Mouse (Mus musculus): ENCODE results near the gene Aanat. TPM values are rescaled to one million over a fixed set of nuclear protein-coding genes. Genes with fewer than 3 reads are reported as not detected.

Gene Aanat
- polyA plus RNA-seq, 1 experiment from 2014 or later: not detected

GRCm38 (mm10) chr11:116613234-116613633 lies 27.0 kb downstream of the Aanat start:
- Histone ChIP-seq H3K9ac (no peak overlapping the region), H3K36me3 (no peaks in the 10 kb centered on the region), H3K27ac (no peak overlapping the region), H3K4me1 (peaks cover 9% of the 10 kb centered on the region; the same call in 1 of the 2 replicates), H3K27me3 (no peaks in the 10 kb centered on the region), H3K4me2 (replicated peaks) (no peak overlapping the region), H3K9me3 (no peaks in the 10 kb centered on the region), H3K4me3 (no peak overlapping the region)
- 90% methylated on average over 6 of the region's 6 CpGs for WGBS
- no peak for ATAC-seq (ENCODE audit: insufficient number of reproducible peaks, insufficient read depth, low FRiP score, low TSS enrichment)

DNA sequence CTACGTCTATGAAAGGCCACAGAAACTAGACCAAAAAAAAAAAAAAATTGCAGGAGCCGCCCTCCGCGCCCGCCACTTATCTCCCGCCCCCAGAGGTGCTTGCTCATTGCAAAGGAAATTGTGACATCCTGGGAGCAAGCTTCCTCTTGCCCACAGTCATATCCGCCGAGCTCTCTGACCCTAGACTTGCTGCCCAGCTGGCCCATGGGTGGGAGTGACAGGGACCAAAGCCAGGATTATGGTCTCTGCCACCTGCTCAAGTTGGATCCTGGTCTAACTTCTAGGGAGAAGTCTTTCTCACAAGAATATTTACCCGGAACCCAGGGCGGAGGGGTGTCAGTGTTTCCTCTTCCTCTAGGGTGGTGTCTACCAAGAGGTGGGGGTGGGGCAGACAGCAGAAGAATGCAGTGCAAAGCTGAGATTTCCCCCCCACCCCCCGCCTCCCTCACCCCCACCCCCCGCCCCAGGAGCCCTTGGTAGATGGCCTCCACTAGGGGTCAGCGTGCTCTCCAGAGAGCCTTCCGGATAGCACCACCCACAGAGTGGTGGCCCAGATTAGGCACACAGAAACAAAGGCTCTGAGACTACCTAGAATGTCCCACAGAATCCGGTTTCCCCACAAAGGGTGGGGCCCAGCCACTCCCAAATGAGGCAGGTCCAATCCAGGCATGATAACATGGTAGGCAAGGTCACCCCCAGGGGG lies 29.7 kb downstream of the Aanat start:
- Histone ChIP-seq H3K36me3 (no peaks in the 10 kb centered on the region), H3K27me3 (no peaks in the 10 kb centered on the region), H3K9ac (no peak overlapping the region), H3K4me2 (replicated peaks) (no peak overlapping the region), H3K9me3 (no peaks in the 10 kb centered on the region), H3K4me1 (peaks cover 16% of the 10 kb centered on the region), H3K4me3 (no peak overlapping the region), H3K27ac (no peak overlapping the region)
- WGBS: 47% methylated on average over 15 of the region's 15 CpGs
- ATAC-seq (ENCODE audit: insufficient number of reproducible peaks, insufficient read depth, low FRiP score, low TSS enrichment): no peak

DNA sequence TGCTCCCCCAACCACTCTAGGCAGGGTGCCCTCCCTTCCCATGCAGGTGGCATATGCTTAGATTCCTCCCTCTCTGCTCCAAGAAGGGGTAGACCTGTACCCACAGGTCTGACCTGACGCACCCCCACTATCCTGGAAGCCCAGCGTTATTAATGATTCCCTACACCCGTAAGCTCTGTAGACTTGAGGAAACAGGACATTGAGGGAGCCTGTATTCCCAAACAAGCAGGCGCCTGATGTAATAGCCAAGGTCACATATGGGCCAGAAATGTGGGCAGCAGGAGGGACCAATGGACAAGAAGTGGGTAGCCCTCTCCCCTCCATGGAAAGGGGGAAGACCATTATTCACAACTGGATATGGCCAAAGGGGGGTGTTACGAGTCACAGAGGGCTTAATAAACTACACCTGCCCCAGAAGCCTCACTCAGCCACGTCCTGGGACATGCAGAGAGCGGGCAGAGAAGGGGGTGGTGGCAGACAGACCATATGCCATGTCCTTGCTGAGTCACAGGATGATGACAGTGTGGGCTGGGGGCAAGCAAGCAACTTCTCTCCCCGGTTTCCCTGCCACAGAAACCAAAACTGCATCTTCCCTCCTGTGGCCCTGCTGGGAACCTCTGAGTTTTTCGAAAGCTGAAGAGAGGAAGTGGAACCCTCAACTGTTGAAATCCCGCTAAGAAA lies 30.3 kb downstream of the Aanat start:
- Histone ChIP-seq H3K27ac (no peak overlapping the region), H3K9me3 (no peaks in the 10 kb centered on the region), H3K27me3 (no peaks in the 10 kb centered on the region), H3K4me3 (no peak overlapping the region), H3K4me2 (replicated peaks) (no peak overlapping the region), H3K4me1 (peaks cover 23% of the 10 kb centered on the region), H3K36me3 (no peaks in the 10 kb centered on the region), H3K9ac (no peak overlapping the region)
- WGBS: 68% methylated on average over 10 of the region's 10 CpGs
- ATAC-seq (ENCODE audit: insufficient number of reproducible peaks, insufficient read depth, low FRiP score, low TSS enrichment): no peak

DNA sequence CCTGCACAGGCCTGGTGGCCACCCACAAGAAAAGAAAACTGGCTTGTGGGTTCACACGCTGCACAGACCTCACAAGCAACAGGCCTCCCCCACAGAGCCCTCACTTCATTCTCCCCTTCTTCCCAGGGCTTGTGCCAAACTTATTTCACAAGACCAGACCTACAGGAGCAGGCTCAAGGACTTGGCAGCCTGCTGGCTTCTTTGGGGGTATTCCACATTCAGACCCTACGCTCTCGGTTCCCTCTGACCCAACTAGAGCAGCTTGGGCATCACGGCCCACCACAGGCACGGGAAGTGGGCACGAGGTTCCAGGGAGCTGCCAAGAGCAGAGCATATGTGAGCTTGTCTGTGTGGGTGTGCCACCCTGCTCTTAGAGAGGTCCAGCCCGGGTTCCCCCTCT lies 31.4 kb downstream of the Aanat start:
- Histone ChIP-seq H3K27me3 (peaks cover 4% of the 10 kb centered on the region), H3K4me1 (peaks cover 32% of the 10 kb centered on the region), H3K36me3 (no peaks in the 10 kb centered on the region), H3K4me3 (no peak overlapping the region), H3K27ac (no peak overlapping the region), H3K9me3 (no peaks in the 10 kb centered on the region), H3K4me2 (replicated peaks) (no peak overlapping the region), H3K9ac (no peak overlapping the region)
- WGBS: 90% methylated on average over 7 of the region's 7 CpGs
- ATAC-seq (ENCODE audit: insufficient number of reproducible peaks, insufficient read depth, low FRiP score, low TSS enrichment): no peak

DNA sequence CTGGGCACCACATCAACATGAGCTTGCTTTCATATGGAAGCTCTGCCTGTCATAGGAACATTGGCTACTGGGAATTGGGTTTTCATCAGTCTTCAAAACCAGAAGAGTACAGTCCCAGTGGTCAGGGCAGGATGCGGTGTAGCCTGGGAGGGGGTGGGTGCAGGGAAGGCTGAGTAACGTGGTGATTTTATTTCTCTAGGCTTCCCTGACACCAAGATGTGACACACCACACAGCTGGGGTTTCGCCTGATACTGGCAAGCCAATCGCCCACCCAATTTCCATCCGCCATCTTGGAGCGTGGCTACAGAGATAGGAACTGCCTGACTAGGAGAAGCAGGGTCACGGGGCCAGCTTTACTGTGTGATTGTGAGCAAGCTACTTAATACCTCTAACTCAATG lies 32.4 kb downstream of the Aanat start:
- H3K9ac ChIP-seq: no peak overlapping the region
- H3K4me1 ChIP-seq: peaks cover 33% of the 10 kb centered on the region
- no peak overlapping the region for H3K27ac ChIP-seq
- no peaks in the 10 kb centered on the region for H3K9me3 ChIP-seq
- H3K4me3 ChIP-seq: no peak overlapping the region
- ATAC-seq (ENCODE audit: insufficient number of reproducible peaks, insufficient read depth, low FRiP score, low TSS enrichment): no peak
- H3K4me2 ChIP-seq (replicated peaks): no peak overlapping the region
- WGBS: 91% methylated on average over 7 of the region's 7 CpGs
- peaks cover 14% of the 10 kb centered on the region for H3K27me3 ChIP-seq
- no peaks in the 10 kb centered on the region for H3K36me3 ChIP-seq

DNA sequence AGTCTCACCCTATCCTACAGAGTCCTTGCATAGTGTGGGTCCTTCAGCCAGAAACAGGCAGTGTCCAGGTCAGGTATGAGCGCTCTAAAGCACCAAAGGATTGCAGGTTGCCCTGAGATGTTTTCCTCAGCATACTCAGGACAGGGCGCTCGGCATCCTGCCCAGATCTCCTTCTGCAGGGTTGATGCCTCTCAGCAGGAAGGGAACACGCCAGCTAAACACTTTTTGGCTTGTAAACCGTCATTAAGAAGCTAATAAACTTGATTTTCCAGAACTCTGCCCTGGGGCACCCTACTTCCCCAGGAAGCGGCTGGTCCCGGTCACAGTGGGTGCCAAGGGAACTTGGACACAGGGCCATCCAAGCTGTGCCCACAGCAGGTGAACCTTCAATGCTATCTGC lies 32.9 kb downstream of the Aanat start:
- H3K4me2 ChIP-seq (replicated peaks): no peak overlapping the region
- 89% methylated on average over 7 of the region's 7 CpGs for WGBS

GRCm38 (mm10) chr11:116619561-116619960 lies 33.3 kb downstream of the Aanat start:
- peaks cover 20% of the 10 kb centered on the region for H3K27me3 ChIP-seq
- no peak overlapping the region for H3K27ac ChIP-seq
- ATAC-seq (ENCODE audit: insufficient number of reproducible peaks, insufficient read depth, low FRiP score, low TSS enrichment): no peak
- H3K4me3 ChIP-seq: no peak overlapping the region
- peaks cover 33% of the 10 kb centered on the region for H3K4me1 ChIP-seq
- H3K9ac ChIP-seq: no peak overlapping the region
- no peaks in the 10 kb centered on the region for H3K36me3 ChIP-seq
- no peak overlapping the region for H3K4me2 ChIP-seq (replicated peaks)
- 77% methylated on average over 8 of the region's 8 CpGs for WGBS
- H3K9me3 ChIP-seq: no peaks in the 10 kb centered on the region

More for the DNA sequence above, 32.9 kb downstream of the Aanat start:
- ATAC-seq (ENCODE audit: insufficient number of reproducible peaks, insufficient read depth, low FRiP score, low TSS enrichment): no peak
- Histone ChIP-seq H3K4me3 (no peak overlapping the region), H3K27me3 (peaks cover 17% of the 10 kb centered on the region), H3K27ac (no peak overlapping the region), H3K36me3 (no peaks in the 10 kb centered on the region), H3K9ac (no peak overlapping the region), H3K9me3 (no peaks in the 10 kb centered on the region), H3K4me1 (peaks cover 33% of the 10 kb centered on the region)

GRCm38 (mm10) chr11:116620073-116620472 lies 33.8 kb downstream of the Aanat start:
- Histone ChIP-seq H3K27me3 (peaks cover 24% of the 10 kb centered on the region), H3K4me3 (no peak overlapping the region), H3K4me1 (peaks cover 33% of the 10 kb centered on the region), H3K9ac (no peak overlapping the region), H3K9me3 (no peaks in the 10 kb centered on the region), H3K27ac (no peak overlapping the region), H3K4me2 (replicated peaks) (0 out of 2 replicates have a peak overlapping the region, but pooled peaks have one; percentile 2), H3K36me3 (no peaks in the 10 kb centered on the region)
- no peak for ATAC-seq (ENCODE audit: insufficient number of reproducible peaks, insufficient read depth, low FRiP score, low TSS enrichment)
- WGBS: 49% methylated on average over 9 of the region's 9 CpGs

GRCm38 (mm10) chr11:116620559-116621253 lies 34.5 kb downstream of the Aanat start:
- Histone ChIP-seq H3K4me1 (peaks cover 33% of the 10 kb centered on the region), H3K9ac (no peak overlapping the region), H3K9me3 (no peaks in the 10 kb centered on the region), H3K36me3 (no peaks in the 10 kb centered on the region), H3K4me2 (replicated peaks) (0 out of 2 replicates have a peak overlapping the region, but pooled peaks have one; percentile 2), H3K27me3 (peaks cover 28% of the 10 kb centered on the region), H3K4me3 (no peak overlapping the region), H3K27ac (no peak overlapping the region)
- no peak for ATAC-seq (ENCODE audit: insufficient number of reproducible peaks, insufficient read depth, low FRiP score, low TSS enrichment)
- WGBS: 82% methylated on average over 10 of the region's 10 CpGs

DNA sequence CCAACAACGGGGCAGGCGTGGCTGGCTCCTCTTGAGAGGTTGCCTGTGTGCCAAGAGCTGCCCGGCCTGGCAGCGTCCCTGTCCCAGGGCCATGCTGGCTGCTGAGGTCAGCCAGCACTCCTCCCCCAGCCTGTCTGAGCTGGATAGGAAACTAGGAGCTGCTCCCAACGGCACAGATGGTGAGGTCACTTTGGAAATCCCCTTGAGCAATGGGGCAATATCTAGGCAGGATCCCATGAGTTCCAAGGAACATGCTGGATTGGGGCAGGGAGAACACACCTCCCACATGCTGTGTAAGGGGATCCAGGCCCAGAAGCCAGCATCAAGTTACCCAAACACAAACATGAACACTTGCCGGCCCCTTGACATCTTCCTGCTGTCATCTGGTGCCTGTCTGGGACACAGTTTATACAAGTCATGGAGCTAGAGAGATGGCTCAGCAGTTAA lies 35.0 kb downstream of the Aanat start:
- no peak overlapping the region for H3K4me3 ChIP-seq
- WGBS: 27% methylated on average over 6 of the region's 6 CpGs
- no peak overlapping the region for H3K27ac ChIP-seq
- H3K4me1 ChIP-seq: peaks cover 28% of the 10 kb centered on the region
- H3K36me3 ChIP-seq: no peaks in the 10 kb centered on the region
- H3K9me3 ChIP-seq: no peaks in the 10 kb centered on the region
- no peak overlapping the region for H3K4me2 ChIP-seq (replicated peaks)
- H3K9ac ChIP-seq: no peak overlapping the region
- ATAC-seq (ENCODE audit: insufficient number of reproducible peaks, insufficient read depth, low FRiP score, low TSS enrichment): peak; percentile 29; the same call in 1 of the 2 replicates
- H3K27me3 ChIP-seq: peaks cover 28% of the 10 kb centered on the region

DNA sequence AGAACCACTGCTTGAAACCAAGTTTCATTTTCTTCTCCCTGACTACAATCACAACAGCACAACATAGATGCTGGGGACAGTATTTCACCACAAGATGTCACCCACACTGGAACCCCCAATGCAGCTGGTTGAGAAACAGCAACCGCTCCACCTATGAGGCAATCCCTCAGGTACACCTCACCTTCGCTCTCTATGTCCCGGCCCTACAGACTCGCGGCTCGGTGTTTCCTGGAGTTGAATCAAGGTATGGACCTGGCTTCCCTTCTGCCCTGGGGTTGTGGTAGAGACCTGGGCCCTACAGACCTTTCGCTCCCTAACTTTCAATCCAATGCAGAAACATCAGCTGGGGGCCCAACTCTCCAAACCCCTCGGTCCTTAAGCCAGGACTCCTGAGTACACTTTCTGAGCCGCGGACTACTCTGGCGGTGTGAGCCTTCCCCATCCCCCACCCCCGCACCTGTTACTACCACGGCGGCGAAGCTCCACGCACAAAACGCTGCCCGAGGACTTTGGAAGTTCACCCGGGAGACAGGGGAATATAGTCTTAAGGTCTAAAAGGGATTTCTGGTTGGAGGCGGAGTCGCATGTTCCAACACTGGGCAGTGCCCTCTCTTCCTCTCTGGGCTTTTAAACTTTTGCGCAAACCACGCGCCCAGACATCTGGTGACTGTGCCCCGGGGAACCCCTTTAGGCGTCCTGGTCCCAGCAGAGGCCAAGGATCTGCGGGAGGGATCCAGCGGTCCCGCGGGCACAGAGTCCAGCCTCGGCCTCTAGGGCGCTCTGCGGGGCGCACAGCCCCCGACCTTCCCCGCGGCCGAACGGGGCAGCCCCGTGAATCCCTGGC lies 37.3 kb downstream of the Aanat start:
- H3K9ac ChIP-seq: peak overlapping the region; percentile 61
- peak; percentile 11; the same call in 1 of the 2 replicates for ATAC-seq (ENCODE audit: insufficient number of reproducible peaks, insufficient read depth, low FRiP score, low TSS enrichment)
- WGBS: 6% methylated on average over 40 of the region's 40 CpGs
- H3K4me1 ChIP-seq: peaks cover 23% of the 10 kb centered on the region
- H3K4me3 ChIP-seq: peak overlapping the region; percentile 75
- H3K4me2 ChIP-seq (replicated peaks): peak overlapping the region; percentile 93
- H3K27me3 ChIP-seq: peaks cover 28% of the 10 kb centered on the region
- H3K9me3 ChIP-seq: no peaks in the 10 kb centered on the region
- H3K36me3 ChIP-seq: no peaks in the 10 kb centered on the region
- H3K27ac ChIP-seq: no peak overlapping the region

Measured in embryonic facial prominence, embryonic 12.5 days (tissue).